Mouse (Mus musculus) testis, postnatal 10 days (tissue): ENCODE data around the gene Zfp64.

ENCODE experiments used
- DNase-seq: peaks from one replicate; pipeline ENCODE4 v3.0.0; 2021; ENCODE audit warnings: low spot score

The Zfp64 gene

DNA sequence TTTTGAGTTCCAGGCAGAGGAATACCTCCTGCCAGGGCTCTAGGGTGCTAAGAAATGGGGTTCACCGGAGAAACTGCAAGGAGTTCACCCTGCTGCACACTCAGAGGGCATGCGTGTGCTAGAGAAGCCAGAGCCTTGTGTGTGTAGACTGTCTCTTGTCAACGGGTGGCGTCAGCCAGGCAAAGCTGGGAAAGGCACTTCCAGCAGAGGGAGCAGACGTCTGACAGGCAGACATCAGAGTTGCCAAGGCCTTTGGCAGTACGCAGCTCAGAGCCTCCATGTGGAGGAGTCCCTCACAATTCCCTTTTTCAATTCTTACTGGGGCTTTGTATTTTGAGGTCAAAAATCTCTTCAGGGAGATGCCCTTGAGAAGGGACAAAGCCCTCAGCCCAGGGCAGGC, 6.9 kb downstream of the Zfp64 start:
- no peak for DNase-seq

GRCm38 (mm10) chr2:168947663-168948062, 7.7 kb downstream of the Zfp64 start:
- no peak for DNase-seq

DNA sequence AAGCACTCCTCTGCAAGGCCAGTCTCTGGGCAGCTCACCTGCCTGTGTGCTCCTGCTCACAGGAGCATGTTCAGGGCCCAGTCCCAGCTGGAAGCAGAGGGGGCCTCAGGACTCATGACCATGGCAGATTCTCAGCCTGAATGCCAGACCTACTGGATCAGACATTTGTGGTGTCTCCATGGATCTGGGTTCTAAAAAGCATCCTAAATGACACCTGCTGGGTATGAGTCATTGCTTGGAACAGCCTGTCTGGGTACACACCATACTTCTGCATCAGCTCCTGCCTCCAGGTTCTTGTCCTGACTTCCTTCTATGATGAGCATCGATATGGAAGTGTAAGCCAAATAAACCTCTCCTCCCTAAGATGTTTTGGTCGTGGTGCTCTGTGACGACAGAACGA, 11.4 kb downstream of the Zfp64 start:
- DNase-seq = no peak

DNA sequence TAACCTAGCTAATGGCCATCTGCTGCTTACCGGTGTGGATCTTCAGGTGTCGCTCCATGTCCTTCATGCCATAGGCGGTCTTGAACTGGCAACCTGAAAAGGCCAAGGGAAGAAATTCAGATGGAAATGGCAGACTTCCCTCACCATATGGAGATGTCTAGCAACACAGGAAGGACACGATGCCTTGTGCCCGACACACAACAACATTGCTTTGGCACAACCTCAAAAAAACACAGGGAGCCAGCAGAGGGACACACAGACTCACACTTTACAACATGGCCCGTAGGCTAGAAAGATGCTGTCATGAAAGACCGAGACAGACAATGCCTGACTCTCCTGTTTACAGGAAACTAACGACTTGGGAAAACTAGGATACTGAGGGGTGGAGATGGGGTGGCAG, 15.4 kb downstream of the Zfp64 start:
- DNase-seq = no peak

DNA sequence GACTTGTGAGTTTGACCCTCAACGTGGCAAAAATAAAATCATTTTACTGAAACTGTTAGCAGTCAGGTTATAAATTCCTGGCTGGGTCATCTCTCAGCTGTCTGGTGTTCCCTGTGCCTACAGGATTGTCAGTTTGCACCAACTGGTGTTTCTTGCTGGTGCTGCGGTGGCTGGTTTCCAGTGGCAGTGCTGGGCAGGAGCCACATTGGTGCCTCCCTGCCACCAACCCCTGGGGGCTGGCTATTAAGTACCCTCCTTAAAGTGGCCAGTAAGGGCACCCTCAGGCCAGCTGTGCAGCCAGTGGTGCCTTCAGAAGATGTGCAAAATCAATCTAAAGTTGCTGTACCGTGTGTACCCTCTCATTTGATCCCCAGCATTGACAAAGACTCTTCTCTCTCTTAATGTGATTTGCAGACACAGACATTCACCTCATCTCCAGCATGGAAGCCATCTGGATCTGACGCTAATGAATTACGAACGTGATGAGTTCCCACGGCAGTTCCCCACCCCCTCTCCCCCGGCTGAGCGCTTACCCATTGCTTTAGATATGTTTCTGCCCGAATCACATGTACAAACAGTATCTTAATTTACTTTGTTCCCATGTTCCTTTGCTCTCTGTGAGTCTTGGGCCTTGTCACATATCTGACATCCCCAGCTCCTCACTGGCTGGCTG, 16.0 kb downstream of the Zfp64 start:
- DNase-seq = no peak

DNA sequence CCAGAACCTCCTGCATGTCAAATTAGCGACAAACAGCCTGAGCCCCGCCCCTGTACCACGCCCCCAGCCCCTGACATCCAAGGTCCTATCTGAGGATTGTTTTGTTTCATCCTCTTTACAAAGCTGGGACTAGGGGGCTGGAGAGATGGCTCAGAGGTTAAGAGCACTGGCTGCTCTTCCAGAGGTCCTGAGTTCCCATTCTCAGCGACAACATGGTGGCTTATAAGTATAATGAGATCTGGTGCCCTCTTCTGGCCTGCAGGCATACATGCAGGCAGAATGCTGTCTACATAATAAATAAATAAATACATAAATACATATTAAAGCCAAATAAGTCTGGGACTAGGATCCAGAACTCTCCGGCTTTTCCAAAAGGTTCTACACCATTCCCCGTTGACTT, 18.5 kb downstream of the Zfp64 start:
- no peak for DNase-seq

DNA sequence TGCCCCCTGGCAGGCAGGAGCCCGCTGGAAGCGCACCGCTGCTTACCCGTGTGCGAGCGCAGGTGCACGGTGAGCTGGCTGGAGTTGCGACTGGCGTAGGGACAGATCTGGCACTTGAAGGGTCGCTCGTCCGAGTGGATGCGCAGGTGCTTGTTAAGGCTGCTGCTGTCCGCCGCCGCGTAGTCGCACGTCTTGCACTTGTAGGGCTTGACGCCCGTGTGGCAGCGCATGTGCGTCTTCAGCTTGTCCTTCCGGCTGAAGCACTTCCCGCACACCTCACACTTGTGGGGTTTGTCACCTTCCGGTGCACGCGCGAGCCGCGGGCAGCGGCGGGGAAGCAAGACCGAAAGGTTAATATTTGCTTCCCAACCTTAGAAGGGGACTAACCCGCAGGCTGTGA, 20.2 kb downstream of the Zfp64 start:
- no peak for DNase-seq

DNA sequence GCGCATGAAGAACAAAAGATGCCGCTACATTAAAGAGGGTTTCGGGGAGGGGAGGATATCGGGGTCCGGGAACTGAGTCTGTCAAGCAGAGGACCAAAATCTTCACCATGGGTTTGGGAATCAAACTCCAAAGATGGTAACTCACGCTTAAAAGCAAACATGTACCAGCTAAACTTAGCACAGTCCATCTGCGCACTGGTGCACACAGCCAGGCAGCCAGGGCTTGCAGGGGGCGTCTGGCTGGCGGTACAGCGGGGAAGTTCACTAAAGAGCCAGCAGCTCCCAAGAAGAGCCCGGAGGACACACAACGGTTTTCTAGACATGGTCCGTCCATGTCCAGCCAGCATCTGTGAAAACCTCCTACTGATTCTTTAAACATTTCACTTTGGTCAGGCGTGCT, 23.7 kb downstream of the Zfp64 start:
- DNase-seq = no peak

- DNase-seq = peak; percentile 87
These were observed 25.7 kb downstream of the Zfp64 start for GRCm38 (mm10) chr2:168929691-168930090.

- no peak for DNase-seq
These were observed 28.0 kb downstream of the Zfp64 start for GRCm38 (mm10) chr2:168927401-168927800.

- no peak for DNase-seq
These were observed 29.1 kb downstream of the Zfp64 start for GRCm38 (mm10) chr2:168926257-168926810.

GRCm38 (mm10) chr2:168923706-168924105, 31.7 kb downstream of the Zfp64 start:
- peak; percentile 66 for DNase-seq

GRCm38 (mm10) chr2:168922466-168922865, 32.9 kb downstream of the Zfp64 start:
- DNase-seq = no peak

DNA sequence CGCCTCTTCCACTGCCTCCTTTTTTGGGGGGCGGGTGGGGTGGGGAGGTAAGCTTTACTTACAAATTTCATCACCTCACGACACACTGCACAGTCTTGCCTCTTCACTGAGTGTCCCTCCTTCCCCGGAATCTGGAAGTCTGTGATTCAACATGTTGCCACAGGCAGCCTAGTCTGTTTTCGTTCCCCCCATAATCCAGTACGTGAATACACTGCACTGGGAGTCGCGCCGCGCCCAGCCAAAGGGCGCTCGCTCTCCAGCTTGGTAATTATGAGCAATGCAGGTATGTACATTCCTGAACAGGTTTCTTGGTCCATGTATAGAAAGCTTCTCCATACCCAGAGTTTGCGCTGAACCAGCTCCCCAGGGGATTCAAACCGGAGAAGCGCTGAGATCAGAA, 35.4 kb downstream of the Zfp64 start:
- no peak for DNase-seq

DNA sequence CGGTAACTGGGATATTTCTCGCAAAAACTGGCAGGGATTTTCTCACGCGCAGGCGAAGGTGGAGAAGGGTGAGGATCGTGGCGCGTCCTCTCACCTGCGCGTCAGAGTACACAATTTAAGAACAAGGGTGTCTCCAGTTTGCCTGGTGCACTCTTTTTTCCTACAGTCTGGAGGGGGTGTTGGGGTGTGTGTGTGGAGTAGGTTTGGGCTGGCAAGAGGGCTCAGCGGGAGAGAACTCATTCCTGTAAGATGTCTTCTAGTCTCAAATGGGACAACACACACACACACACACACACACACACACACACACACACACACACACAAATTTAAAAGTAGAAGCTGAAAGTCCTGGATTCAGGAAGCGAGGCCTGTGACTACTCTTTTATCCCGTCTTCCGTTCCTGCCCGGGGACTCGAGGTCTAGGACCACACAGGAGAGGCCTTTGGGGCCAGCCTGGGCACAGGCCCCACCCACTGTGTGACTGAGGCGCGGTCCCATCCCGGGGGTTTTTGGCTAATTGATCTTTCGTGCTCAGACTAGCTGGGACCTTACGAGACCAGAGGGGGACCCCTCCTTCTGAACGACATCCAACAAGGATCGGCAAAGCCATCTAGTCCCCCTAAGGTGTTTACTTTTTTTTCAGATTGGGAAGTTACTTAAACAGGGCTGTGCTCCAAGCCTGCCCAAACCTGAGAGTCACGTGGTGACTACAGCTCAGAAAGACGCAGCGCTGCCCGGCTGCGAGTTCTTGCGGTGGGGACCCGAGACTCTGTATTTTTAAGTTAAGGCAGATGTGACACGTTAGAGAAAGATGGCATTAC, 42.3 kb downstream of the Zfp64 start:
- DNase-seq = no peak

GRCm38 (mm10) chr2:168912051-168912891, 43.1 kb downstream of the Zfp64 start:
- peak; percentile 54 for DNase-seq

- no peak for DNase-seq
These were observed 43.9 kb downstream of the Zfp64 start for GRCm38 (mm10) chr2:168911527-168911926.

- DNase-seq = no peak
These were observed 49.4 kb downstream of the Zfp64 start for GRCm38 (mm10) chr2:168906022-168906421.

DNA sequence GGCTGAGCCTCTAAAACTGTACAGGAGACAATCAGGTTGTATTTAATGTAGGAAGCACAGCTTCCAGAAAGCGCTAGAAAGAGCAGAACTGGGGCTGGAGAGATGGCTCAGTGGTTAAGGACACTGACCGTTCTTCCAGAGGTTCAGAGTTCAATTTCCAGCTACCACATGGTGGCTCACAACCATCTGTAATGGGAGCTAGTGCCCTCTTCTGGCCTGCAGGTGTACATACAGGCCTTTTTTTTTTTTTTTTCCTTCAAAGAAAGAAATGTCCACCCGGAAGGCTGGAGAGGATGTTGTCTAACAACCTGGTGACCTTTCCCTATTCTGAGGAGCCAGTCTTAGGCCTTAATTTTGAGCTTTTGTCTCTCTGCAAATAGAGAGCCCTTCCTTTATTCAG, 50.5 kb downstream of the Zfp64 start:
- no peak for DNase-seq

GRCm38 (mm10) chr2:168904188-168904587, 51.2 kb downstream of the Zfp64 start:
- DNase-seq = peak; percentile 57

DNA sequence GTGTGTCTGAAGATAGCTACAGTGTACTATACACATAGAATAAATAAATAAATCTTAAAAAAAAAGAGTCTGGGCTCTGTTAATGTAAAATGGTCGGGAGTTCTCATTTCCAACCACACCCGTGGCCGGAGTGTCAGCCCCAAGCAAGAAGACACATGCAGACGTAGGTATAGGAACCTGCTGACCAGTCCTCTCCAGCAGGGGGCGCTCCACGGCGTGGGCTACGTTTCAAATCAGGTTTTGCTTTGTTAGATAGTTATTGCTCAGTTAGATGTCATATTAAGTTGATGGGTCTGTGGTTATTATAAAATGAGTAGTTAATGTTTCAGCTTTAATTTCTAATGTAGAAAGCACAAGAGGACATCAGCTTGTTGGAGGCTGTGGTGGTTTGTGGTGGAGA, 52.8 kb downstream of the Zfp64 start:
- DNase-seq = peak; percentile 78

- DNase-seq = no peak
These were observed 57.5 kb downstream of the Zfp64 start for GRCm38 (mm10) chr2:168897906-168898305.
